Mouse (Mus musculus): ENCODE data around the gene Gse1.
A peak's percentile ranks its signal among the peaks of the same experiment; 100 is the strongest.

Gene Gse1

GRCm38 (mm10) chr8:120563348-120563724 lies 335.1 kb downstream of the Gse1 start:
- Histone ChIP-seq H3K27me3 (ENCODE audit: insufficient read depth, low read length) (no peaks in the 10 kb centered on the region), H3K4me3 (replicated peaks; ENCODE audit: low read length) (0 out of 2 replicates have a peak overlapping the region, but pooled peaks have one; percentile 5), H3K4me1 (replicated peaks; ENCODE audit: low read depth, low read length) (peaks cover 100% of the 10 kb centered on the region), H3K36me3 (ENCODE audit: insufficient read depth, low read length) (peaks cover 100% of the 10 kb centered on the region), H3K9me3 (ENCODE audit: low read length) (no peaks in the 10 kb centered on the region)
- TF ChIP-seq POU5F1 (IDR thresholded peaks at IDR 0.05; ENCODE audit: borderline replicate concordance, low read length) (no peak), NANOG (IDR thresholded peaks at IDR 0.05; ENCODE audit: borderline replicate concordance, low read length) (no peak)

- Histone ChIP-seq H3K27me3 (ENCODE audit: insufficient read depth, low read length) (no peaks in the 10 kb centered on the region), H3K36me3 (ENCODE audit: insufficient read depth, low read length) (peaks cover 100% of the 10 kb centered on the region), H3K9me3 (ENCODE audit: low read length) (no peaks in the 10 kb centered on the region), H3K4me3 (replicated peaks; ENCODE audit: low read length) (peak overlapping the region; percentile 27; the same call in 1 of the 2 replicates), H3K4me1 (replicated peaks; ENCODE audit: low read depth, low read length) (peaks cover 100% of the 10 kb centered on the region)
- TF ChIP-seq NANOG (IDR thresholded peaks at IDR 0.05; ENCODE audit: borderline replicate concordance, low read length), result no peak
- TF ChIP-seq POU5F1 (IDR thresholded peaks at IDR 0.05; ENCODE audit: borderline replicate concordance, low read length), result no peak
- TF ChIP-seq CTCF (conservative IDR thresholded peaks at IDR 0.05; ENCODE audit: low read length), result no peak
Observed at GRCm38 (mm10) chr8:120563851-120564837, 335.9 kb downstream of the Gse1 start.

GRCm38 (mm10) chr8:120565151-120565711 lies 337.0 kb downstream of the Gse1 start:
- Histone ChIP-seq H3K4me1 (replicated peaks; ENCODE audit: low read depth, low read length) (peaks cover 100% of the 10 kb centered on the region), H3K36me3 (ENCODE audit: insufficient read depth, low read length) (peaks cover 100% of the 10 kb centered on the region), H3K9me3 (ENCODE audit: low read length) (no peaks in the 10 kb centered on the region), H3K27me3 (ENCODE audit: insufficient read depth, low read length) (no peaks in the 10 kb centered on the region), H3K4me3 (replicated peaks; ENCODE audit: low read length) (no peak overlapping the region)
- no peak for TF ChIP-seq CTCF (conservative IDR thresholded peaks at IDR 0.05; ENCODE audit: low read length)
- no peak for TF ChIP-seq POU5F1 (IDR thresholded peaks at IDR 0.05; ENCODE audit: borderline replicate concordance, low read length)
- no peak for TF ChIP-seq NANOG (IDR thresholded peaks at IDR 0.05; ENCODE audit: borderline replicate concordance, low read length)

- Histone ChIP-seq H3K4me1 (replicated peaks; ENCODE audit: low read depth, low read length) (peaks cover 100% of the 10 kb centered on the region), H3K9me3 (ENCODE audit: low read length) (no peaks in the 10 kb centered on the region), H3K4me3 (replicated peaks; ENCODE audit: low read length) (peak overlapping the region; percentile 50; the same call in 1 of the 2 replicates), H3K27me3 (ENCODE audit: insufficient read depth, low read length) (no peaks in the 10 kb centered on the region), H3K36me3 (ENCODE audit: insufficient read depth, low read length) (peaks cover 100% of the 10 kb centered on the region)
- TF ChIP-seq NANOG (IDR thresholded peaks at IDR 0.05; ENCODE audit: borderline replicate concordance, low read length), result no peak
Observed at GRCm38 (mm10) chr8:120566681-120567080, 338.4 kb downstream of the Gse1 start.

GRCm38 (mm10) chr8:120567731-120568130 lies 339.5 kb downstream of the Gse1 start:
- no peaks in the 10 kb centered on the region for H3K27me3 ChIP-seq (ENCODE audit: insufficient read depth, low read length)
- H3K4me1 ChIP-seq (replicated peaks; ENCODE audit: low read depth, low read length), result peaks cover 100% of the 10 kb centered on the region
- TF ChIP-seq CTCF (conservative IDR thresholded peaks at IDR 0.05; ENCODE audit: low read length), result no peak
- TF ChIP-seq POU5F1 (IDR thresholded peaks at IDR 0.05; ENCODE audit: borderline replicate concordance, low read length), result no peak
- TF ChIP-seq NANOG (IDR thresholded peaks at IDR 0.05; ENCODE audit: borderline replicate concordance, low read length), result no peak
- H3K36me3 ChIP-seq (ENCODE audit: insufficient read depth, low read length), result peaks cover 100% of the 10 kb centered on the region
- no peaks in the 10 kb centered on the region for H3K9me3 ChIP-seq (ENCODE audit: low read length)
- peak overlapping the region; percentile 50 for H3K4me3 ChIP-seq (replicated peaks; ENCODE audit: low read length)

GRCm38 (mm10) chr8:120568164-120568798 lies 340.0 kb downstream of the Gse1 start:
- peaks cover 100% of the 10 kb centered on the region for H3K4me1 ChIP-seq (replicated peaks; ENCODE audit: low read depth, low read length)
- no peaks in the 10 kb centered on the region for H3K9me3 ChIP-seq (ENCODE audit: low read length)
- H3K4me3 ChIP-seq (replicated peaks; ENCODE audit: low read length), result peak overlapping the region; percentile 50
- peaks cover 100% of the 10 kb centered on the region for H3K36me3 ChIP-seq (ENCODE audit: insufficient read depth, low read length)
- no peaks in the 10 kb centered on the region for H3K27me3 ChIP-seq (ENCODE audit: insufficient read depth, low read length)
- TF ChIP-seq NANOG (IDR thresholded peaks at IDR 0.05; ENCODE audit: borderline replicate concordance, low read length) (no peak), POU5F1 (IDR thresholded peaks at IDR 0.05; ENCODE audit: borderline replicate concordance, low read length) (no peak)

GRCm38 (mm10) chr8:120569123-120569522 lies 340.9 kb downstream of the Gse1 start:
- H3K36me3 ChIP-seq (ENCODE audit: insufficient read depth, low read length), result peaks cover 100% of the 10 kb centered on the region
- TF ChIP-seq POU5F1 (IDR thresholded peaks at IDR 0.05; ENCODE audit: borderline replicate concordance, low read length) (no peak), NANOG (IDR thresholded peaks at IDR 0.05; ENCODE audit: borderline replicate concordance, low read length) (no peak), CTCF (conservative IDR thresholded peaks at IDR 0.05; ENCODE audit: low read length) (no peak)
- peaks cover 100% of the 10 kb centered on the region for H3K4me1 ChIP-seq (replicated peaks; ENCODE audit: low read depth, low read length)
- 0 out of 2 replicates have a peak overlapping the region, but pooled peaks have one; percentile 7 for H3K4me3 ChIP-seq (replicated peaks; ENCODE audit: low read length)
- no peaks in the 10 kb centered on the region for H3K9me3 ChIP-seq (ENCODE audit: low read length)
- H3K27me3 ChIP-seq (ENCODE audit: insufficient read depth, low read length), result no peaks in the 10 kb centered on the region

- Histone ChIP-seq H3K9me3 (ENCODE audit: low read length) (no peaks in the 10 kb centered on the region), H3K36me3 (ENCODE audit: insufficient read depth, low read length) (peaks cover 100% of the 10 kb centered on the region), H3K27me3 (ENCODE audit: insufficient read depth, low read length) (no peaks in the 10 kb centered on the region), H3K4me3 (replicated peaks; ENCODE audit: low read length) (no peak overlapping the region), H3K4me1 (replicated peaks; ENCODE audit: low read depth, low read length) (peaks cover 100% of the 10 kb centered on the region)
- TF ChIP-seq CTCF (conservative IDR thresholded peaks at IDR 0.05; ENCODE audit: low read length), result peak; percentile 100
- TF ChIP-seq POU5F1 (IDR thresholded peaks at IDR 0.05; ENCODE audit: borderline replicate concordance, low read length), result no peak
- TF ChIP-seq NANOG (IDR thresholded peaks at IDR 0.05; ENCODE audit: borderline replicate concordance, low read length), result no peak
Observed at GRCm38 (mm10) chr8:120569939-120570715, 341.9 kb downstream of the Gse1 start.

Measured in E14TG2a.4 (cell line).